In the genomic region with DNA sequence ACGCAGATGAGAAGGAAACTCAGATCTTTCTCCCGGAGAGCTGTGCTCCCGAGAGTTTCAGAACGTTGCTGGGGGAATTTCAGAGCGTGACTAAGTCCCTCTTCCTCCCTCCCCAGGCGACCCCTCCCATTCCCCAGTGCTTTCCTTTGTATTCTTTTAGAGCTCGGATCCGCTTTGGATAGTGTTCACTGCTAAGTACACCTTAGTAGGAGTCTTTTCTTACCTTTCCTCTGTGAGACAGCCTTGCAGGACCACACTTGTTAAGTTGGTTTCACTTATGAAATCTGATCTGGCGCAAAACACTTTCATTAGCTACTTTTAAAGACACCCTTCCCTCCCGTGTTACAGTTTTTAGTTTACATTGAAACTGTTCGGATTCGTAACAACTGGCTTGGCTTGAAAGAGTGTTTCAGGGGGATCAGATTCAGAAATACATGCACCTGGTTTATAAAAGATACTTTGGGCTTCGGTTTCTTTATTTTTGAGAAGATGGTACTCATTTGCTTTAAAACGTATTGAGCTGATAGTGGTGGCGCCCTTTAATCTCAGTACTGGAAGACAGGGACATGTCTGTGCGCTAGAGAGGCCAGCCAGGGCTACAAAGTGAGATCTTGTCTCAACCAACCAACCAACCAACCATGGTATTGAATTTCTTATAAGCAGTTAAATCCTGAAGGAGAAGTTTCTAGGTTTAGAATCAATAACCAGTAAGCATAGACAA, we compare ENCODE assay signal across 8 mouse cellular contexts. TPM values are rescaled to one million over a fixed set of nuclear protein-coding genes. Genes with fewer than 3 reads are reported as not detected.
DNase-seq lines count a peak whose midpoint lies in the region; ATAC-seq and TF ChIP-seq lines count a peak whose summit lies in the region.

No protein-coding gene starts in this region.

- no peak for DNase-seq in heart, postnatal 14 days
- DNase-seq in stomach, postnatal 0 days (ENCODE audit: low spot score) = no peak
- DNase-seq in spleen, adult 12 weeks (ENCODE audit: low spot score) = no peak
- no peak for DNase-seq in left cerebral cortex, postnatal 25 days (ENCODE audit: low spot score in 2 of 2)

- H3K4me2 ChIP-seq in heart, embryonic 12.5 days = peak overlapping the region; percentile 97
- H3K4me2 ChIP-seq in forebrain, embryonic 13.5 days = peak overlapping the region; percentile 91
- peak overlapping the region; percentile 81 for H3K4me2 ChIP-seq in limb, embryonic 15.5 days
- H3K4me2 ChIP-seq in stomach, postnatal 0 days (replicated peaks; ENCODE audit: low read depth) = peak overlapping the region; percentile 85

- 0 out of 2 replicates have a peak, but pooled peaks cover 4% of the 10 kb centered on the region for H3K27me3 ChIP-seq in heart, embryonic 12.5 days (replicated peaks)
- H3K27me3 ChIP-seq in E14TG2a.4 (ENCODE audit: insufficient read depth, low read length) = peaks cover 50% of the 10 kb centered on the region
- H3K27me3 ChIP-seq in forebrain, embryonic 13.5 days = peaks cover 20% of the 10 kb centered on the region; the same call in 1 of the 2 replicates
- H3K27me3 ChIP-seq in limb, embryonic 15.5 days = peaks cover 6% of the 10 kb centered on the region; the same call in 1 of the 2 replicates
- no peaks in the 10 kb centered on the region for H3K27me3 ChIP-seq in stomach, postnatal 0 days (ENCODE audit: control insufficient read depth, insufficient read depth, low read length)

- peaks cover 6% of the 10 kb centered on the region; the same call in 1 of the 2 replicates for H3K4me1 ChIP-seq in heart, embryonic 12.5 days (replicated peaks)
- H3K4me1 ChIP-seq in E14TG2a.4 (replicated peaks; ENCODE audit: low read depth, low read length) = peaks cover 19% of the 10 kb centered on the region
- H3K4me1 ChIP-seq in forebrain, embryonic 13.5 days = peaks cover 11% of the 10 kb centered on the region
- peaks cover 12% of the 10 kb centered on the region for H3K4me1 ChIP-seq in limb, embryonic 15.5 days
- H3K4me1 ChIP-seq in stomach, postnatal 0 days (replicated peaks; ENCODE audit: control insufficient read depth, insufficient read depth) = 0 out of 2 replicates have a peak, but pooled peaks cover 4% of the 10 kb centered on the region

- peak overlapping the region; percentile 89 for H3K4me3 ChIP-seq in heart, embryonic 12.5 days
- peak overlapping the region; percentile 89 for H3K4me3 ChIP-seq in E14TG2a.4 (replicated peaks; ENCODE audit: low read length)
- H3K4me3 ChIP-seq in forebrain, embryonic 13.5 days = peak overlapping the region; percentile 89
- H3K4me3 ChIP-seq in limb, embryonic 15.5 days = peak overlapping the region; percentile 90
- H3K4me3 ChIP-seq in stomach, postnatal 0 days (ENCODE audit: low read depth, low read length) = peak overlapping the region; percentile 73

- ATAC-seq in heart, embryonic 12.5 days (ENCODE audit: insufficient number of reproducible peaks, low FRiP score) = no peak
- ATAC-seq in forebrain, embryonic 13.5 days = no peak
- no peak for ATAC-seq in limb, embryonic 15.5 days (ENCODE audit: insufficient number of reproducible peaks, low FRiP score, low TSS enrichment, low read depth)
- no peak; the same call in 1 of the 2 replicates for ATAC-seq in stomach, postnatal 0 days (ENCODE audit: low FRiP score, low TSS enrichment)

- peaks cover 17% of the 10 kb centered on the region for H3K36me3 ChIP-seq in heart, embryonic 12.5 days
- peaks cover 33% of the 10 kb centered on the region for H3K36me3 ChIP-seq in E14TG2a.4 (ENCODE audit: insufficient read depth, low read length)
- peaks cover 11% of the 10 kb centered on the region for H3K36me3 ChIP-seq in forebrain, embryonic 13.5 days (ENCODE audit: poor library complexity, severe bottlenecking)
- peaks cover 20% of the 10 kb centered on the region for H3K36me3 ChIP-seq in limb, embryonic 15.5 days
- H3K36me3 ChIP-seq in stomach, postnatal 0 days (ENCODE audit: control insufficient read depth, insufficient read depth, low read length) = peaks cover 3% of the 10 kb centered on the region; the same call in 1 of the 2 replicates

- no peak for TF ChIP-seq EP300 in stomach, postnatal 0 days (optimal IDR thresholded peaks at IDR 0.05)

- H3K27ac ChIP-seq in heart, embryonic 12.5 days (ENCODE audit: poor library complexity, severe bottlenecking) = peak overlapping the region; percentile 65
- no peak overlapping the region for H3K27ac ChIP-seq in forebrain, embryonic 13.5 days
- peak overlapping the region; percentile 47 for H3K27ac ChIP-seq in limb, embryonic 15.5 days
- peak overlapping the region; percentile 61 for H3K27ac ChIP-seq in stomach, postnatal 0 days (replicated peaks)

- no peak for TF ChIP-seq CTCF in E14TG2a.4 (conservative IDR thresholded peaks at IDR 0.05; ENCODE audit: low read length)
- no peak for TF ChIP-seq CTCF in stomach, postnatal 0 days (IDR thresholded peaks at IDR 0.05; ENCODE audit: low read depth)

- intact Hi-C loops in heart, postnatal 14 days (cut with DNase I) = loop anchor here (5.0 kb wide), 1 partner anchor 211 kb away; the partner anchor contains the start of gene Mlf1
- intact Hi-C loops in left cerebral cortex, postnatal 25 days (cut with DNase I) = no loop called here

- WGBS in heart, embryonic 12.5 days = 14% methylated on average over 16 of the region's 16 CpGs
- WGBS in forebrain, embryonic 13.5 days = 23% methylated on average over 16 of the region's 16 CpGs
- WGBS in limb, embryonic 15.5 days = 16% methylated on average over 16 of the region's 16 CpGs
- WGBS in stomach, postnatal 0 days = 10% methylated on average over 16 of the region's 16 CpGs

- H3K9me3 ChIP-seq in heart, embryonic 12.5 days (replicated peaks) = no peaks in the 10 kb centered on the region
- H3K9me3 ChIP-seq in E14TG2a.4 (ENCODE audit: low read length) = peaks cover 10% of the 10 kb centered on the region
- no peaks in the 10 kb centered on the region for H3K9me3 ChIP-seq in forebrain, embryonic 13.5 days (replicated peaks)
- H3K9me3 ChIP-seq in limb, embryonic 15.5 days = no peaks in the 10 kb centered on the region
- no peaks in the 10 kb centered on the region for H3K9me3 ChIP-seq in stomach, postnatal 0 days (ENCODE audit: control insufficient read depth, low read length)

- peak overlapping the region; percentile 79 for H3K9ac ChIP-seq in heart, embryonic 12.5 days
- peak overlapping the region; percentile 87 for H3K9ac ChIP-seq in forebrain, embryonic 13.5 days
- H3K9ac ChIP-seq in limb, embryonic 15.5 days = peak overlapping the region; percentile 70
- peak overlapping the region; percentile 74 for H3K9ac ChIP-seq in stomach, postnatal 0 days (ENCODE audit: low read length)

RNA-seq across cellular contexts. Expression of gene Mfsd1, which starts 0.7 kb away (rescaled TPM):
- 45.7 and 47.3 TPM in 2 replicates for polyA plus RNA-seq in heart, embryonic 12.5 days (2016; fragmentation: Nextera tagmentation; extraction: Ambion mirVana)
- total RNA-seq in heart, postnatal 14 days (2021) = 10 to 100 TPM; 32.3 to 32.6 TPM
- 36.2 and 37.0 TPM in 2 replicates for polyA plus RNA-seq in forebrain, embryonic 13.5 days (2015; fragmentation: Nextera tagmentation; extraction: Ambion mirVana)
- polyA plus RNA-seq in limb, embryonic 15.5 days (2015; fragmentation: Nextera tagmentation; extraction: Ambion mirVana) = 57.4 and 58.5 TPM in 2 replicates
- polyA plus RNA-seq in stomach, postnatal 0 days (2015; fragmentation: Nextera tagmentation; extraction: Ambion mirVana) = 31.1 and 35.3 TPM in 2 replicates
- 10 to 100 TPM; 34.0 to 35.9 TPM for total RNA-seq in left cerebral cortex, postnatal 25 days (2021)
